Mouse (Mus musculus): ENCODE measurements around the gene Dut. TPM values are rescaled to one million over a fixed set of nuclear protein-coding genes. Genes with fewer than 3 reads are reported as not detected.

Dut gene
- polyA plus RNA-seq, 1 experiment from 2014 or later = 191 TPM

DNA sequence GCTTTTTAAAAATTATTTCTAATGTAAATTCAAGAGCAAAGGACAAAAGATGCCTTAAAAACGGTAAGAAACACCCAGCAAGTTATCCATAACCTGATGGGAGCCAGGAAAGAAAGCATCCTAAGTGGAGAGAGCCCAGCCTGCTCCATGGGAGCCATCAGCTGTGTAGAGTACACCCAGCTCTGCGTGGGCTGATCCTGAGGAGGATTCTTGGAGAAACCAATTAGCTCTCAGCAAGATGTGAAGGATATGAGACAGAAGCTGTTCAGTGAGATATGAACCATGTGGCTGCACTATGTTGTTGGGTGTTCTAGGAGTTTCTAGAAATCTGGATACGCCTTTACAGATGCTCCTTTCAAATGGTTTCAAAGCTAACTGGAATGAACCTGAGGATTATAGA lies 58.7 kb downstream of the Dut start:
- Histone ChIP-seq H3K9me3 (no peaks in the 10 kb centered on the region), H3K4me3 (replicated peaks) (no peak overlapping the region), H3K27me3 (no peaks in the 10 kb centered on the region), H3K27ac (no peak overlapping the region), H3K4me1 (replicated peaks) (peaks cover 10% of the 10 kb centered on the region; the same call in 1 of the 2 replicates), H3K36me3 (peaks cover 70% of the 10 kb centered on the region), H3K9ac (replicated peaks) (no peak overlapping the region), H3K4me2 (no peak overlapping the region)
- WGBS = 87% methylated on average over 3 of the region's 3 CpGs
- no peak for ATAC-seq (ENCODE audit: insufficient number of reproducible peaks, insufficient read depth, low FRiP score, low TSS enrichment, low read depth)

Other genes starting within 250 kb of the Dut start
- gene Slc24a5, start 179.1 kb upstream of the Dut start, polyA plus RNA-seq (2016; fragmentation: Nextera tagmentation; extraction: Ambion mirVana) = 2.8 and 3.4 TPM in 2 replicates
- gene Myef2, start 123.5 kb upstream of the Dut start, polyA plus RNA-seq (2016; fragmentation: Nextera tagmentation; extraction: Ambion mirVana) = 133 and 135 TPM in 2 replicates
- not detected in 2 replicates for gene Ctxn2, start 110.5 kb upstream of the Dut start, polyA plus RNA-seq (2016; fragmentation: Nextera tagmentation; extraction: Ambion mirVana)
- gene Slc12a1, start 94.7 kb upstream of the Dut start, polyA plus RNA-seq (2016; fragmentation: Nextera tagmentation; extraction: Ambion mirVana) = not detected in 2 replicates